Mouse (Mus musculus) midbrain, embryonic 10.5 days (tissue): ENCODE results near the gene Hoxb6. TPM values are rescaled to one million over a fixed set of nuclear protein-coding genes. Genes with fewer than 3 reads are reported as not detected.

Experiments
- DNase-seq: peaks from one replicate; pipeline ENCODE4 v3.0.0-alpha.2; 2017; ENCODE audit warnings: low spot score
- H3K27ac ChIP-seq: fragments of 300-500 bp; sonication (generic); replicated peaks from 2 replicates; pipeline ENCODE4 v1.5.1; 2016; ENCODE audit warnings: mild to moderate bottlenecking
- H3K27me3 ChIP-seq: fragments of 300-500 bp; sonication (generic); 2 replicates; pipeline ENCODE4 v1.6.1; 2016; ENCODE audit warnings: low read depth, mild to moderate bottlenecking; ENCODE audit not compliant: poor library complexity, severe bottlenecking
- H3K36me3 ChIP-seq: fragments of 300-500 bp; sonication (generic); 2 replicates; pipeline ENCODE4 v1.6.1; 2016; ENCODE audit warnings: mild to moderate bottlenecking, moderate library complexity
- H3K4me1 ChIP-seq: fragments of 300-500 bp; sonication (generic); 2 replicates; pipeline ENCODE4 v1.6.1; 2016
- H3K4me3 ChIP-seq: fragments of 300-500 bp; sonication (generic); 2 replicates; pipeline ENCODE4 v1.5.1; 2016; ENCODE audit warnings: mild to moderate bottlenecking, moderate library complexity
- H3K9me3 ChIP-seq: fragments of 300-500 bp; sonication (generic); replicated peaks from 2 replicates; pipeline ENCODE4 v1.6.1; 2016; ENCODE audit warnings: mild to moderate bottlenecking
- WGBS: fragments of 180-500 bp; shearing (Covaris S2); methylation state at CpG from one replicate; pipeline ENCODE4 v1.1.7; 2016; 5-methylcytosine and 5-hydroxymethylcytosine counted together
- polyA plus RNA-seq: library from polyadenylated mRNA; unstranded; fragments of >200 nt; fragmentation: Nextera tagmentation; extraction: Ambion mirVana; gene quantifications from 2 replicates; pipeline ENCODE4 v1.2.1, GENCODE M21; 2016

The Hoxb6 gene
- polyA plus RNA-seq, 1 experiment from 2014 or later, result not detected

DNA sequence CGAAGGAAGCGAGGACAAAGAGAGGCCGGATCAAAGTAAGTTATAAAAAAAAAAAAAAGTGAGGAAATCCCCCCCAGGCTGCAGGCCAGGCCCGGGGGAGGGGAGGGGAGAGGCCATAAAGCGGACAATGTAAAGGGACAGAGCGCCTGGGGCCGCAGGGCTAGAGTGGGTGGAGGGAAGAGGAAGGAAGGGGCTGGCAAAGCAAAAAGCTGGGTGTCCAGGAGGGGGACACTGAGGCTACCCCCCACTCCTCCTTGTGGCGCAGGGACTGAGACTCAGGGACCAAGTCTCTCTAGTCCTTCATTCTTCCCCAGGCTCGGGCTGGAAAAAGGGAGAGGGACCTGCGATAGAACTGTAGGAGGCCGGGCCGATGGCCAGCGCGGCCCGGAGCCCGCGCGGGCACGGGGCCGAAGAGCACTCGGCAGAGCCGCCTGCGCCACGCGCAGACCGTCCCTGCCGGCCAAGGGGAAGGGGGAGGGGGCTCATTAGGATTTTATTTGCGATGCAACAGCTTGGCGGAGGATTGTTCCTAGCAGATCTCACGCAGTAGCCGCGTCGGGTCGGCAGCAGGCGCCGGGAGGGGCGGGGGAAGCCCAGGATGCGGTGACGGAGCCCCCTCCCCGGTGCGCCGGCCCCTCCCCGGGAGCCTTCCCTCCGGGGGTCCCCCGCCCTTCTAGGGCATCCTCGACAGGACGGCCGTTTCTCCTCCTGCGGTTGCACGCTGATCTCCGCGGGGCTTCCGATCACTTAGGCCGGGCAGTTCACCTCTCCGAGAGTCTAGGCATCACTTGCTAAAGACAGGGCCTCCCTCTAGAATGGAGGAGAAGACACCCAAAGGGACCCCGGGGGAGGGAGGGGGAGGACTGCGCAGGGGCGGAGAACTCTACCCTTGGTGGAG is 20.0 kb upstream of the Hoxb6 start:
- no peaks in the 10 kb centered on the region for H3K36me3 ChIP-seq
- H3K27ac ChIP-seq, result no peak overlapping the region
- no peak overlapping the region for H3K4me3 ChIP-seq
- H3K4me1 ChIP-seq, result peaks cover 18% of the 10 kb centered on the region
- under 1% methylated on average over 58 of the region's 58 CpGs for WGBS
- no peaks in the 10 kb centered on the region for H3K9me3 ChIP-seq
- no peak for DNase-seq
- peaks cover 100% of the 10 kb centered on the region for H3K27me3 ChIP-seq

DNA sequence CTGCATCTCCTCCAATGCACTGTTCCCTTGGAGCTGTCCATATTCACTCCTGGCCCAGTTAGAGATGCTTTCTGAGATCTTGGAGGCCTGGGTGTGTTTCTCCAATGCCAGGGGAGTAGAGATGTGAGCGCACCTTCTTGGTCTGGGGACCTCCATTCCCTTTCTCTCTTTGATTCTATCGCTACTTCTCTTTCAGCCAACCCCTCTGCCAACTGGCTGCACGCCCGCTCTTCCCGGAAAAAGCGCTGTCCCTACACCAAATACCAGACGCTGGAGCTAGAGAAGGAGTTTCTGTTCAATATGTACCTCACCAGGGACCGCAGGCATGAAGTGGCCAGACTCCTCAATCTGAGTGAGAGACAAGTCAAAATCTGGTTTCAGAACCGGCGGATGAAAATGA is 17.8 kb upstream of the Hoxb6 start:
- 3% methylated on average over 10 of the region's 10 CpGs for WGBS
- H3K27ac ChIP-seq, result no peak overlapping the region
- no peak for DNase-seq
- H3K36me3 ChIP-seq, result no peaks in the 10 kb centered on the region
- H3K4me1 ChIP-seq, result peaks cover 18% of the 10 kb centered on the region
- H3K27me3 ChIP-seq, result peaks cover 100% of the 10 kb centered on the region
- H3K4me3 ChIP-seq, result no peak overlapping the region
- no peaks in the 10 kb centered on the region for H3K9me3 ChIP-seq

DNA sequence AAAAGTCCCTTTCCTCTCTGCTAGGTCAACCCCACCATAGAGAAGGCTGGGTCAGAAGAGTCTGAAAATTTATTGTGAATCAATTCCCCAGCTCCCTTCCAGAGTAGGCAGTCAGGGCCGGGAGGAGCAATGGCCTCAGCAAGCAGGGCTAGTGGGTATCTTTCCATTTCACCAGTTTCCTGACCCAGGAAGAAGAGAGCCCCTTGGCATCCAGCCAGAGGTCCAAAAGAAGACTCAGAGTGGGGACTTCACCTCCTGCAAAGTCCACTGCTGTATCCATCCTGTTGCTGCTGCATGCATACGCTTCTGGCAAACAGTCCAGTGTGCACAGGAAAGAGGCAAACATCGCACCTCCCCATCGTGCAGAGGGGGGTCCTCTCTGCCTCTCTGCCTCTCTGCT is 16.4 kb upstream of the Hoxb6 start:
- Histone ChIP-seq H3K27ac (no peak overlapping the region), H3K27me3 (peaks cover 100% of the 10 kb centered on the region), H3K4me3 (no peak overlapping the region), H3K36me3 (no peaks in the 10 kb centered on the region), H3K9me3 (no peaks in the 10 kb centered on the region), H3K4me1 (peaks cover 17% of the 10 kb centered on the region)
- no peak for DNase-seq
- WGBS, result 12% methylated on average over 4 of the region's 4 CpGs

DNA sequence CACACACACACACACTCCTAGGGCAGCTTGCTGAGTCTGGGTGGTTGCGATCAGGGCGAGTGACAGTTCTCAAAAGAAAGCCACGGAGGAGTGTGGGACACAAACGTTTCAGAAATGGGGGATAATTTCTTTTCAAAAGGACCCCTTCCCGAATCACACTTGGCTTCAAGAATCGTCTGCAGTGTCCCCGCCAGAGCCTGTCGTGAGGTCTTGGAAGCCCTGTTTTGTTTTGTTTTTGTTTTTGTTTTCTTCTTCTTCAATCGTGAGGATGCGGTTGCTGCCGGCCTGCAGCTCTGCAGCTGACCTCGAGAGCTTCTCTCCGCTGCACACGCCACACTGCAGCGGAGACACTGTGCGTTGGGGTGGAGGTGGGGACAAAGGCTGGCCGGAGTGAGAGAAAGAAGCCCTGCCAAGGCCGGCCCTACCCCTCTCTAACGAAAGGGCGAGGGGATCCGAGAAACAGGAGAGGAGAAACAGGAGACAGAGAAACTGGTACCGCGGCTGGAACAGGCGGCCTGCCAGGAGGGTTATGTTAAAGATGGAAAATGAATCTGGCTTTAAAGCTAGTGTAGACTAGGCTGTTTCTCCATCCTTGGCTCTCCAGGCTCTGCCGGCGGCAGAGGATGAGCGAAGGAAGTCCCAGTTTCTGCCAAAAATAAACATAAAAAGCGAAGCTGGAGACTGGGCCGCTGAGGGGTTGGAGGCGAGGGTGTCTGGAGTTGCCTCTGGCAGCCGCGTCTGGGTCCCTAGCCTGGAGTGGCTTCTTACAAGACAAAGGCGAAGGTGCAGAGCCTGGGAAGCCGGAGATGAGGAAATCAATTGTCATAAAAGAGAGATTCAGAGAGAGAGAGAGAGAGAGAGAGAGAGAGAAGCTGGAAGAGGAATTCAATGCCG is 14.9 kb upstream of the Hoxb6 start:
- H3K36me3 ChIP-seq, result no peaks in the 10 kb centered on the region
- no peak overlapping the region for H3K4me3 ChIP-seq
- DNase-seq, result no peak
- no peak overlapping the region for H3K27ac ChIP-seq
- no peaks in the 10 kb centered on the region for H3K9me3 ChIP-seq
- H3K27me3 ChIP-seq, result peaks cover 100% of the 10 kb centered on the region
- WGBS, result 1% methylated on average over 35 of the region's 35 CpGs
- peaks cover 2% of the 10 kb centered on the region; the same call in 1 of the 2 replicates for H3K4me1 ChIP-seq

DNA sequence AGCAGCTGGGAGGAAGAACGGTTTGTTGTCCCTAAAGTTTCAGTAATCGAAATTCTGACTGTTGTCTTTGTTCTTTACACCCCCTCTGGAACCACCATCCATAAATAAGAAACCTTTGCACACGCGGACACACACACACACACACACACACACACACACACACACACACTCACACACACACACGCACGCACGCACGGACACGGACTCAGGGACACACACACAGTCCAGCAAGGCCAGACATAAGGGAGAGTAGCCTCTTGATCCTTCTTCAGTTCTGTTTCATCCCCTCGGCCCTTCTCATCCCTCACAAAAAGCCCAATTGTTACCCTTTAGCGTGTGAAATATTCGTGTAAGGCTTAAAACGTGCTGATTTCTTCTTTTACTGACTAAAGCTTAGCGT is 14.0 kb upstream of the Hoxb6 start:
- WGBS, result 20% methylated on average over 14 of the region's 14 CpGs
- H3K4me3 ChIP-seq, result no peak overlapping the region
- H3K27me3 ChIP-seq, result peaks cover 100% of the 10 kb centered on the region
- peaks cover 6% of the 10 kb centered on the region for H3K4me1 ChIP-seq
- DNase-seq, result no peak
- no peaks in the 10 kb centered on the region for H3K9me3 ChIP-seq
- no peak overlapping the region for H3K27ac ChIP-seq
- H3K36me3 ChIP-seq, result no peaks in the 10 kb centered on the region

DNA sequence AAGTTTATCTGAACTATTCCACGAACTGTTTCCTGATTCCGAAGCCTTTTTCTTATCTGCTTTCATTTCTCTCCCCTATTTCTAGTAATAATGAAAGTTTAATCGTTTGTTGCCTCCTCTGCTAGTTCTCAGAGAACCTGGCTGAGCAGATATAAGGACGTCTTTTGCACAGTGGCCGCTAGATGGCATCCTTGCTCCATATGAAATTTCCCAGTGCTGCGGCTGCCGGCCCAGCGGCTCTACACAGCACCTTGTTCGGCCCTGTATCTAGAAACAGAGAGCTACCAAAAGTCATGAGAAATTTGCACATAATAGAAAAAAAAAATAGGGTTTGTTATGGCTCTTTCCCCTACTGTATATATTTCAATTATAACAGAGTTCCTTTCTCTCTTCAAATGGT is 13.5 kb upstream of the Hoxb6 start:
- DNase-seq, result peak; percentile 87
- H3K36me3 ChIP-seq, result no peaks in the 10 kb centered on the region
- H3K4me1 ChIP-seq, result peaks cover 8% of the 10 kb centered on the region
- under 1% methylated on average over 9 of the region's 9 CpGs for WGBS
- peaks cover 100% of the 10 kb centered on the region for H3K27me3 ChIP-seq
- no peak overlapping the region for H3K4me3 ChIP-seq
- no peaks in the 10 kb centered on the region for H3K9me3 ChIP-seq
- no peak overlapping the region for H3K27ac ChIP-seq

DNA sequence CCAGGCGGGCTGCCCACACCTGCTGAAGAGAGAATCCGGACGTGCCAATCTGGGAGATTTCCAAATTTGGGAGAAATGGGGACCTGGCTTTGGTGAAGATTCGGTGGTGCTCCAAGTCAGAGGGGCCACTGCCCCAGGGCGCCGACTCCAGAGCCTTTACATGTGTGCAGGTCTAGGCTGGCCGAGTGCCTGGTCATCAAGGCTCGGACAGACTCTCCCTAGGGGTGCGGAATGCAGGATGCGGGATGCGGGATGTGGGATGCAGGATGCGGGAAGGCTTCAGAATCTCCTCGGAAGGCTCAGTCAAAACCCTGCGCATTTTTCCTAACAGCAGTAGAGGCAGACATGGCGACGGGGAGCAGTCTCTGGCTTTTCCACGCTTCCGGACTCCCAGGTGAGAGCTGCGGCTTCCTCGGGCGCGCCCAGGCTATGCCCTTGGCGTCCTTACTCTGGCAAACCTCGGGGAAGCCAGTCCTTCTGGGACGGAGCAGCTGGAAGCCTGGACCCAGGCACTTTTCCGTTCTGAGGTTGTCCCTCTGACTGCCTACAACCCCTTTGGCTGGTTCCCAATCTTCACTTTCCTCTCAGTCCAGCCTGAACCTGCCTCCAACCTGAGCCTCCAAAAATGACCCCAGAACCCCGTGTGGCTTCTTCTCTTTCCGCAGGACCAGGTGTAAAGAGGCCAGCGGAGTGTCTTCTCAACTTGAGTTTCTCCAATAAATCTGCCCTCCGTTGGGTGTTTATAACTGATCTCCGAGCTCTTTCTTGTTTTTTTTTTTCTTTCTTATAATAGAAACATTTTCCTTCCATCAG is 12.6 kb upstream of the Hoxb6 start:
- Histone ChIP-seq H3K9me3 (no peaks in the 10 kb centered on the region), H3K4me1 (peaks cover 16% of the 10 kb centered on the region), H3K27ac (no peak overlapping the region), H3K36me3 (no peaks in the 10 kb centered on the region), H3K27me3 (peaks cover 100% of the 10 kb centered on the region), H3K4me3 (no peak overlapping the region)
- 3% methylated on average over 31 of the region's 31 CpGs for WGBS
- DNase-seq, result no peak

DNA sequence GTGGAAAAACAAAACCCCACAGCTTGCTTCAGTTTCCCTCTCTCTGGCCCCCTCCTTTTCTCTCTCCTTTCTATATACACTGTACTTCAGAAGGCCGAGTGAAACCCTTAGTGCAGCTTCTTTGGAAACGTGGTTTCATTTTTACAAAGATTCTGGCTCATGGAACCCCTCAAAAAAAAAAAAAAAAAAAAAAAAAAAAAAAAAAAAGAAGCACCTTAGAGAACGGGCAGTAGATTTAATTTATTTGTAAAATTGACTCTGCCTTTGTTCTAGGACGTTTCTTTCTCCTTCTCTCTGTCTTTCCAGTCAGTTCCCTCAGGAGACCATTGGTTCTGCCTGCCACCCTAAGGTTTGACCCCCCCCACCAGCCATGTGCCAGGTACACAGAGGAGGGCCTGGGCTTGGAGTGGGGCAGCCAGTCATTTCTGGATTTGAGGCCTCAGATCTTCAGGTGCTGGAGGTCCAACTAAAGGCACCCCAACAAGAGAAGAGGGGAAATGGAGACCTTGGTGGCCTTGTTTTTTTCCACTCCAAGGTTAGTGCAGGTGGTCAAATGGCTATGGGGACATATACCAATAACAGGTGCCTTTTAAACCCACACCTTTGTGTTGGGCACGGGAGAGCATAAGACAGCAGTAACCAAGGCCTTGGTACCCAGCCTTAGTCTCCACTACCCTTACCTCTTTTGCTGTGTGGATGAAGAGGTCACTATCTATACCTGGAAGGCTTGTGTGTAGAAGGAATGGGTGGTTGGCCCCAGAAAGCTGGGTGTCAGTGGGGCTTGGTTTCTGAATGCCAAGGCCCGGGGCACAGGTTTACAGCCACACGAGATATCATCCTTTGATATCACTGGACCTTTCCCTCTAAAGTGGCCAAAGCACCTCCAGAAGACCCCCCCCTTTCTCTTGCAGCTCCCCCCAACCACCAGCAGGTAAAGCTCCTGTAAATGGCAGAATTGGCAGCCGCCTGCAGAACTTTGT is 11.6 kb upstream of the Hoxb6 start:
- Histone ChIP-seq H3K36me3 (no peaks in the 10 kb centered on the region), H3K9me3 (no peaks in the 10 kb centered on the region), H3K27me3 (peaks cover 100% of the 10 kb centered on the region), H3K4me3 (no peak overlapping the region), H3K27ac (no peak overlapping the region), H3K4me1 (peaks cover 24% of the 10 kb centered on the region)
- DNase-seq, result no peak
- WGBS, result 8% methylated on average over 8 of the region's 8 CpGs

DNA sequence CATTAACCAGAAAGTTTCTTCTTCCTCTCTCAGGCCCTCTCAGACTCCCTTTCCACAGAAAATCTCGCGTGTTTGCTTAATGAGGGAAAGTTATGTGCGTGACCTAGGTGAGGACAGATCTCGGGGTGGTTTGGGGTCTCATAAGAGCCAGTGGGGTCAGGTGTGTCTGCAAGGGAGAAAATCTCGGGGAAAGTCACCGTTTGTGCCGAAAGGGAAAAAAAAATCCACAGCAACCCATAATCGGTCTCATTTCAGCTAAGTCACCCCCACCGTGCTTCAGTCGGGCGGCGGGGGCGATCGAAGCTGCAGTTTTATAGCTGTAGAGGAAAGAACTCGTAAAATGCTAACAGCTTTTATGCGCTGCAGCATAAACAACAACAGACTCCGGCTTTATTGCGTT is 10.9 kb upstream of the Hoxb6 start:
- Histone ChIP-seq H3K27ac (no peak overlapping the region), H3K4me3 (no peak overlapping the region), H3K27me3 (peaks cover 100% of the 10 kb centered on the region), H3K9me3 (no peaks in the 10 kb centered on the region), H3K36me3 (no peaks in the 10 kb centered on the region), H3K4me1 (peaks cover 24% of the 10 kb centered on the region)
- no peak for DNase-seq
- 5% methylated on average over 18 of the region's 18 CpGs for WGBS

DNA sequence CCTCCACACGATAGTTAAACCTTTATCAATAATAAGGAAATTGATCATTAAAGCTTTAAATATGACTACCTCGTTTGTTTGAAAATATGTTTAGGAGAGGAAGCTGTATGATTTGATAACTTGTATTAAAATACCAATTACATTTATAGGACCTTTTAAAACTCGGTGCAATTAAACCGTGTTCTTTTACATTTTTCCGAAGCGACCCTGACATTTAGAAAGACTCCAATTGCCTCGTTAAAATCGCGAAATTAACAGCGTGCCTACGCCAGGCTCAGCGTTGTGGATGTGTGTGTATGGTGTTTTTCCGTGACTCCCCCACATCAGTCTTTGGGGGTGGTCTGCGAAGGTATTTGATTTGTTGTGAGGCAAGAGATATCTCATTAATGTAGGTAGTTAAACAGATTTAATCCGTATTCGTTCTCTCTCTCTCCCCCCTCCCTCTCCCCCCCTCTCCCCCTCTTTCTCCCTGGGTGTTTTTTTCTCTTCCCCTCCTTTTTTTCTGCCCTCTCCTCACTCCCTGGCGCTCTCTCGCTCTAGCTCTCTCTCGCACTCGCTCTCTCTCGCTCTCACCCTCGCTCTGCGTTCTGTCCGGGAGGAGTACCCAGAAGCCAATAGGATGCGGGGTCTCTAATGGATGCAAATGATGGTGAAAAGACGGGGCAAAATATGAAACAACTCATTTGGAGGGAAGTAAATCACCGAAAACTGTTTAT is 10.3 kb upstream of the Hoxb6 start, which contains the start of gene Hoxb8:
Hoxb8 (plus strand) TSS at position 51 of the 716 bp plus-strand sequence.
- Histone ChIP-seq H3K27ac (no peak within 1 kb of the TSS), H3K4me3 (no peak within 1 kb of the TSS), H3K9me3 (no peaks in the 10 kb centered on the region), H3K36me3 (no peaks in the 10 kb centered on the region), H3K4me1 (peaks cover 28% of the 10 kb centered on the region), H3K27me3 (peaks cover 100% of the 10 kb centered on the region)
- 2% methylated on average over 27 of the region's 27 CpGs for WGBS
- no peak for DNase-seq

DNA sequence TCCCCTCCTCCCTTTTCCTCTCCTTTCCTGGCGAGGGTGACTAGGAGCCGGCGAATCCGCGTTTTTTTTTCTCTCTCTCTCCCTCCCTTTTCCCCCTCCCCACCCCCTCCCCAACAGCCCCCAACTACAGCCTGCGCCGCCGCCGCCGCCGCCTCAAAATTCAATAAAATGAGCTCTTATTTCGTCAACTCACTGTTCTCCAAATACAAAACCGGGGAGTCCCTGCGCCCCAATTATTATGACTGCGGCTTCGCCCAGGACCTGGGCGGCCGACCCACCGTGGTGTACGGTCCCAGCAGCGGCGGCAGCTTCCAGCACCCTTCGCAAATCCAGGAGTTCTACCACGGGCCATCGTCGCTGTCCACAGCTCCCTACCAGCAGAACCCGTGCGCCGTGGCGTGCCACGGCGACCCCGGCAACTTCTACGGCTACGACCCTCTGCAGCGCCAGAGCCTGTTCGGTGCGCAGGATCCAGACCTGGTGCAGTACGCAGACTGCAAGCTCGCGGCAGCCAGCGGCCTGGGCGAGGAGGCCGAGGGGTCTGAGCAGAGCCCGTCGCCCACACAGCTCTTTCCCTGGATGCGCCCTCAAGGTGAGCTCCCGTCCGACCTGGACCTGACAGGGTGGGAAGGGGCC is 9.4 kb upstream of the Hoxb6 start:
- Histone ChIP-seq H3K27me3 (peaks cover 100% of the 10 kb centered on the region), H3K9me3 (no peaks in the 10 kb centered on the region), H3K36me3 (no peaks in the 10 kb centered on the region), H3K4me3 (no peak overlapping the region), H3K27ac (no peak overlapping the region), H3K4me1 (peaks cover 32% of the 10 kb centered on the region)
- WGBS, result under 1% methylated on average over 49 of the region's 49 CpGs
- DNase-seq, result peak; percentile 75
